Mouse (Mus musculus) hindbrain, embryonic 11.5 days (tissue): ENCODE measurements around the gene Bloc1s5. TPM values are rescaled to one million over a fixed set of nuclear protein-coding genes. Genes with fewer than 3 reads are reported as not detected.

Source experiments
- ATAC-seq: fragments of 200-750 bp; cut with Nextera tagmentation; 2 replicates; pipeline ENCODE4 v1.8.0; 2017; ENCODE audit warnings: mild to moderate bottlenecking, moderate TSS enrichment, moderate library complexity; ENCODE audit not compliant: low FRiP score
- DNase-seq: peaks from one replicate; pipeline ENCODE4 v3.0.0-alpha.2; 2015; ENCODE audit warnings: low spot score
- H3K27ac ChIP-seq: fragments of 300-500 bp; sonication (generic); 2 replicates; pipeline ENCODE4 v1.5.1; 2014; ENCODE audit warnings: mild to moderate bottlenecking, low read depth, low read length
- H3K27me3 ChIP-seq: fragments of 300-500 bp; sonication (generic); 2 replicates; pipeline ENCODE4 v1.6.1; 2014; ENCODE audit warnings: mild to moderate bottlenecking, low read length, moderate library complexity, mixed read lengths; ENCODE audit not compliant: control insufficient read depth, insufficient read depth
- H3K36me3 ChIP-seq: fragments of 300-500 bp; sonication (generic); 2 replicates; pipeline ENCODE4 v1.6.1; 2014; ENCODE audit warnings: mild to moderate bottlenecking, low read length, moderate library complexity, mixed read lengths; ENCODE audit not compliant: control insufficient read depth, insufficient read depth
- H3K4me1 ChIP-seq: fragments of 300-500 bp; sonication (generic); replicated peaks from 2 replicates; pipeline ENCODE4 v1.6.1; 2014; ENCODE audit warnings: low read length, mixed read lengths; ENCODE audit not compliant: control insufficient read depth, insufficient read depth
- H3K4me2 ChIP-seq: fragments of 300-500 bp; sonication (generic); replicated peaks from 2 replicates; pipeline ENCODE4 v1.6.1; 2014; ENCODE audit warnings: mild to moderate bottlenecking, low read depth, low read length
- H3K4me3 ChIP-seq: fragments of 300-500 bp; sonication (generic); 2 replicates; pipeline ENCODE4 v1.5.1; 2014; ENCODE audit warnings: low read depth, low read length
- H3K9ac ChIP-seq: fragments of 300-500 bp; sonication (generic); 2 replicates; pipeline ENCODE4 v1.6.1; 2014; ENCODE audit warnings: low read depth, low read length
- H3K9me3 ChIP-seq: fragments of 300-500 bp; sonication (generic); 2 replicates; pipeline ENCODE4 v1.6.1; 2016; ENCODE audit warnings: low read length; ENCODE audit not compliant: control insufficient read depth
- WGBS: fragments of 180-500 bp; shearing (Covaris S2); extraction: QIAGEN DNeasy Blood & Tissue Kit; methylation state at CpG from one replicate; pipeline ENCODE4 v1.1.7; 2014; 5-methylcytosine and 5-hydroxymethylcytosine counted together
- polyA plus RNA-seq: library from polyadenylated mRNA; unstranded; fragments of >200 nt; fragmentation: Nextera tagmentation; extraction: Ambion mirVana; gene quantifications from 2 replicates; pipeline ENCODE4 v1.2.1, GENCODE M21; 2014

Gene Bloc1s5
- polyA plus RNA-seq, 1 experiment from 2014 or later, result 24.1 TPM

DNA sequence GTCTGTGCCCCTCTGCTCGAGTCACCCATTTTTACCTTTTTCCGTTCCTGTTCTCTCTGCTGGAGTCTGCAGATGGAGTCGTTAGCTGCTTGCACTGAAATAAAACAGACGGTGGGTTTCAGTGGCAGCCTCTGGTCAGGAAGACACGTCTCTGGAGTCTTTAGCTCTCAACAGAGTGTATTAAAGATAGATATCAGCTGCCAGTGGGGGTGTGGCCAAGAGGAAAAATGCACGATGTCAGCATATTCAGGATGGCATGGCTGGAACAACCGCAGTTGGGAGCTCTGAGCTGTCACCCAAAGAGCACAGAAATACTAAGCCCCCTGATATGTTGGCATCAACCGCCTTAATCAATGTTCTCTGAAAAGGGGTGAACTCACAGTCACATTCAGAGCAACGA lies 22.3 kb downstream of the Bloc1s5 start:
- Histone ChIP-seq H3K27me3 (no peaks in the 10 kb centered on the region), H3K9me3 (no peaks in the 10 kb centered on the region), H3K4me3 (no peak overlapping the region), H3K9ac (no peak overlapping the region), H3K4me2 (no peak overlapping the region), H3K4me1 (no peaks in the 10 kb centered on the region), H3K36me3 (no peaks in the 10 kb centered on the region), H3K27ac (no peak overlapping the region)
- WGBS, result 89% methylated on average over 9 of the region's 9 CpGs
- ATAC-seq, result no peak
- no peak for DNase-seq

DNA sequence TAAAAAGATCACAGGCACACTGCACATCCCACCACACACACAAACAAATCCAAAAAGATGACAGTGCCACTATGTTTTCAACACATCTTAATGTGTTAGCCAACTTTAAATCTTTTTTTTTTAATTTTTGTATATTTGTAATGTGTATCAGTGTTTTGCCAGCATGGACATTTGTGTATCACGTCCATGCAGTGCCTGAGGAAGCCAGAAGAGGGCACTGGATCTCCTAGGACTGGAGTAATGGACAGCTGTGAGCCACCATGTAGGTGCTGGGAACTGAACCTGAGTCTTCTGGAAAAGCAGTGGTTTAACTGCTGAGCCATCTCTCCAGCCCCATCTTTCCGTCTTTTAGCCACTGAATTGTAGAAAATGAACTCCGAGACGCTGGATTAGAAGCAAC lies 22.7 kb downstream of the Bloc1s5 start:
- WGBS, result 97% methylated on average over 4 of the region's 4 CpGs
- Histone ChIP-seq H3K27me3 (no peaks in the 10 kb centered on the region), H3K4me1 (no peaks in the 10 kb centered on the region), H3K9me3 (no peaks in the 10 kb centered on the region), H3K27ac (no peak overlapping the region), H3K4me3 (no peak overlapping the region), H3K4me2 (no peak overlapping the region), H3K36me3 (no peaks in the 10 kb centered on the region), H3K9ac (no peak overlapping the region)
- DNase-seq (no peak), ATAC-seq (no peak)

DNA sequence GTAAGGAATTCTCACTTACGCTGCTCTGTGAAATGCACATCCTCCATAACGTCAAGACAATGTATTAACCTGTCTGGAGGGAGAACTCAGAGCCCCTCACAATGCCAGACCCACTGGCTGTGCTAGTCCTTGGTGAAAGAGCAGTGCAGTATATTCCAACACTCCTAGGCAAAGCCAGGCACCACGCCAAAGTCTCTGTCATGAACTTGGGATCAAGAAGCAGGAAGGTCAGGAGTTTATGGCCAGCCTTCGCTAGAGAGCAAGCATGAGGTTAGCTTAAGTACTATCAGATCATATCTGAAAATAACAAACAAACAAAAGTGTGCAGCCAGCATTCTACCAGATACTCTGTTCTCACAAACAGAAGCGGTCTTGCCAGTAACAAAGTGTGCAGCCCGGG lies 24.6 kb downstream of the Bloc1s5 start:
- WGBS, result 94% methylated on average over 6 of the region's 6 CpGs

DNA sequence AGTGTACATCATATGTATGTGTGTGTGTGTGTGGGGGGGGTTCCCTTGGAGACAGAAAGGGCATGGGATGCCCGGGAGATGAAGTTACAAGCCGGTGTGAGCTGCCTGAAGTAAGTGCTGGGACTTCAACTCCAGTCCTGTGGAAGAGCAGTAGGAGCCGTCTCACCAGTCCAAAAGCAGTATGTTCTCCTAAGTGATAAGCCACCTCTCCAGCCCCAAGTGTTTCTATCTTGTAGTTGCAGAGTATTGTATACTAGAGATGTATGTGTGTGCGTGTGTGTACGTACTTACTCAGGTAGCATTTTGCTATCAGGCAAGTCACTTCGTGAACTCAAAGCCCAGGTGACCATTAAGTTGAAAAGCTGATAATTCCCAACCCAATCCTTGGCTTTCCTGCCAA lies 27.8 kb downstream of the Bloc1s5 start:
- Histone ChIP-seq H3K27ac (no peak overlapping the region), H3K4me3 (no peak overlapping the region), H3K36me3 (peaks cover under 1% of the 10 kb centered on the region; the same call in 1 of the 2 replicates), H3K27me3 (no peaks in the 10 kb centered on the region), H3K4me1 (no peaks in the 10 kb centered on the region), H3K4me2 (no peak overlapping the region), H3K9me3 (no peaks in the 10 kb centered on the region), H3K9ac (no peak overlapping the region)
- DNase-seq, result no peak
- ATAC-seq, result no peak
- 81% methylated on average over 6 of the region's 6 CpGs for WGBS

More for the DNA sequence above, 24.6 kb downstream of the Bloc1s5 start:
- ATAC-seq (no peak), DNase-seq (no peak)
- H3K9ac ChIP-seq, result no peak overlapping the region
- no peak overlapping the region for H3K4me2 ChIP-seq
- H3K4me3 ChIP-seq, result no peak overlapping the region
- no peak overlapping the region for H3K27ac ChIP-seq
- no peaks in the 10 kb centered on the region for H3K9me3 ChIP-seq
- H3K36me3 ChIP-seq, result no peaks in the 10 kb centered on the region
- H3K4me1 ChIP-seq, result no peaks in the 10 kb centered on the region
- no peaks in the 10 kb centered on the region for H3K27me3 ChIP-seq

DNA sequence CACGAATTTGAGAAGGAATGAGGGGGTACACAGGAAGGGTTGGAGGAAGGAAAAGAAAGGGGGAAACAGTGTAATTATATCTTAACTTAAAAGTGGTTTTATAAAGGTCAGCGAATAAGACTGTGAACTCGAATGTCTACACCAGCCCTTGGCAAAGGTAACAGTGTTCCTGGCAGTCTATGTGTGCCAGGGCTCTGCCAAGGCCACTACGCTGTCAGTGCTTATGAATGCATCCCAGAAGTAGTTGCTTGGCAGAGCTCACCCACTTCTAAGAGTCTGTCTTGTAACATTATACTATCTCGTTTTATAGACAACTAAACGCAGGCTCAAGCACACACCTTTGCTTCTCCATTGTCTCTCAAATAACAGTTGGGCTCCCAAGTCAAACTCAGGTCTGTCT lies 29.6 kb downstream of the Bloc1s5 start:
- Histone ChIP-seq H3K36me3 (peaks cover 2% of the 10 kb centered on the region; the same call in 1 of the 2 replicates), H3K9ac (no peak overlapping the region), H3K27ac (no peak overlapping the region), H3K4me1 (no peaks in the 10 kb centered on the region), H3K4me2 (no peak overlapping the region), H3K4me3 (no peak overlapping the region), H3K9me3 (no peaks in the 10 kb centered on the region), H3K27me3 (no peaks in the 10 kb centered on the region)
- no peak for DNase-seq
- 90% methylated on average over 6 of the region's 6 CpGs for WGBS
- no peak for ATAC-seq

DNA sequence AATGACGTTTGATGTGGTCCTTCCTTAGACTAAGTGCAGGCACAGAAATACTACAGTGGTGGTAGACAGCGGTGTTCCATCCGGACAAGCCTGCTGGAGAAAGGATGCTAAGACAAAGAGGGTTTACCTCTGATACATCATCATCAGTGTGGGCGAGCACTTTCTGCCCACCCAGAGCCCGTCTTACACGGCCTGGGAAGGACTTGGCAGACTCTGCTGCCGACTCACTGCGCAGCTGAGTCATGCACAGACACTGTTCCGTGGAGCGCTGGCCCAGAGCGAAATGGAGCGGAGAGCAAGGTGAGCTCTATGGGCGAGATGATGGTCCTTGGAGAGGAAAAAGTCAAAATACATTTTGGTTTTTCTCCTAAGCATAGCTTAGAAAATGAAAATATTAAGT lies 31.9 kb downstream of the Bloc1s5 start:
- WGBS, result 92% methylated on average over 13 of the region's 13 CpGs
- peaks cover 2% of the 10 kb centered on the region; the same call in 1 of the 2 replicates for H3K36me3 ChIP-seq
- H3K4me1 ChIP-seq, result no peaks in the 10 kb centered on the region
- no peak overlapping the region for H3K4me2 ChIP-seq
- no peaks in the 10 kb centered on the region for H3K9me3 ChIP-seq
- no peak overlapping the region for H3K27ac ChIP-seq
- ATAC-seq, result no peak
- H3K27me3 ChIP-seq, result no peaks in the 10 kb centered on the region
- DNase-seq, result no peak
- H3K9ac ChIP-seq, result no peak overlapping the region
- no peak overlapping the region for H3K4me3 ChIP-seq

DNA sequence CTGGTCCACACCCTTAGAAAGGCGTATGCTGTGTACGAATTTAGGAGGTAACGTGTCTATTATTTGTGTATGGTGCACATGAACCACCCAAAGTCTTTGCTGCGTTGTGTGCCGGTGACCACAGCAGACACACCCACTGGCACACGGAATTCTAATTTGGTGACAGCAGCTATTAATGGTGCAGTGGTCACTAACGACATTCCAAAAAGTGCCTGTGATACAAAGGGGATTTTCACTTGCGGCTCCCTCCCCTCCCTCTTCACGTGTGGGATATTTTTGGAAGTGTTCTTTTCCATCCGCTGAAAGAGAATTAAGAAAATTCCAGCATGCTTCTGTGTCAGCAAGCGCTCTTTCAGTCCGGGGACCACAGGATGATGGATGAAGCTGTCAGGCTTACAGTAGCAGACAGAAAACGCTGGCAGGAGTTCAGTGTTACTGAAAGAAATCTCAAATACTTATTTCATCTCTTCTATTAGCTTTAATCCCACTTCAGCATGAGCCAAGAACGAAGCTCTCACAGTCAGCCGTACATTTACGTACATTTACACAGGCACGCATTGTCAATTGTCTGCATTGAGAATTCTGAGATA lies 32.6 kb downstream of the Bloc1s5 start:
- ATAC-seq (no peak), DNase-seq (no peak)
- Histone ChIP-seq H3K36me3 (peaks cover 2% of the 10 kb centered on the region; the same call in 1 of the 2 replicates), H3K27ac (no peak overlapping the region), H3K9ac (no peak overlapping the region), H3K4me3 (no peak overlapping the region), H3K9me3 (no peaks in the 10 kb centered on the region), H3K4me2 (no peak overlapping the region), H3K27me3 (no peaks in the 10 kb centered on the region), H3K4me1 (no peaks in the 10 kb centered on the region)
- 79% methylated on average over 17 of the region's 17 CpGs for WGBS

DNA sequence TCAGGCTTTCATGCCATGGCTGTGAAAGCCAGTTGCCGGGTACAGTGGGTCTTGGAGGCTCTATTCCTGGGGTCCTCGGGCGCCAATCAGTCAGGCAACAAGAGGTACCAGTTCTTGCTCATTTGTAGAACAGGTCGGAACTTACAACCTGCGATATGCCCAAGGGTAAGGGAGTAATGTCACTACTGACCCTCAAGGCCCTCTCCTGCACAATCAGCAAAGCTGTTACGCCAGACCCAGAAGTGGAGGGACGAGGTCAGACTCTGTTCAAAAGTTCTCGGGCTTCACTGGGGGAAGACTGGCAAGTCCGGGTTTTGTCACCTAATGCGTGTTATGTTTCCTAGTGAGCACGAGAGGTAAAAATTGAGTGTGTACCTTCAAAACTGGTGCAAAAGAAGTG lies 34.1 kb downstream of the Bloc1s5 start:
- Histone ChIP-seq H3K36me3 (peaks cover 2% of the 10 kb centered on the region; the same call in 1 of the 2 replicates), H3K9ac (no peak overlapping the region), H3K27me3 (no peaks in the 10 kb centered on the region), H3K4me1 (no peaks in the 10 kb centered on the region), H3K27ac (no peak overlapping the region), H3K9me3 (no peaks in the 10 kb centered on the region), H3K4me2 (no peak overlapping the region), H3K4me3 (no peak overlapping the region)
- ATAC-seq (no peak), DNase-seq (no peak)
- 87% methylated on average over 11 of the region's 11 CpGs for WGBS

DNA sequence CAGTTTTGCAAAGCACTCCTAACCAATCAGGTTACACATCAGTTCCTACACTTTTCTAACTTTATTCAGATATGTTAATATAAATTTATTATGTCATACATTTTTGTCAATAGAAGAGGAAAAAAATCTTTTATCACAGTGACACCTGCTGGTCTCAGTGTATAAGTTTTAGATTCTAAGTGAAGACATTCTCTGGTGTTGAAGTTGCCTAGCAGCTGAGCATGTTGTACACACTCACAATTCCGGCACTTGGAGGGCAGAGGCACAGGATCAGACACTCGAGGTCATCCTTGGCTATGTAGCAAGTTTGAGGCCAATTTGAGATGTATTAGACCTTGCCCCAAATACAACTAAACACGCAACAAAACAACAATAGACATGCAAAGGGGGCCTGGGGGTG lies 37.8 kb downstream of the Bloc1s5 start:
- H3K9ac ChIP-seq, result no peak overlapping the region
- 70% methylated on average over 3 of the region's 3 CpGs for WGBS
- H3K4me1 ChIP-seq, result no peaks in the 10 kb centered on the region
- H3K9me3 ChIP-seq, result no peaks in the 10 kb centered on the region
- peaks cover under 1% of the 10 kb centered on the region; the same call in 1 of the 2 replicates for H3K36me3 ChIP-seq
- no peaks in the 10 kb centered on the region for H3K27me3 ChIP-seq
- no peak overlapping the region for H3K4me3 ChIP-seq
- H3K27ac ChIP-seq, result no peak overlapping the region
- DNase-seq, result no peak
- no peak for ATAC-seq
- no peak overlapping the region for H3K4me2 ChIP-seq
